Mouse (Mus musculus): ENCODE measurements around the gene B4galt3. TPM values are rescaled to one million over a fixed set of nuclear protein-coding genes. Genes with fewer than 3 reads are reported as not detected.

The B4galt3 gene
- polyA plus RNA-seq, 1 experiment from 2014 or later: 107 TPM

DNA sequence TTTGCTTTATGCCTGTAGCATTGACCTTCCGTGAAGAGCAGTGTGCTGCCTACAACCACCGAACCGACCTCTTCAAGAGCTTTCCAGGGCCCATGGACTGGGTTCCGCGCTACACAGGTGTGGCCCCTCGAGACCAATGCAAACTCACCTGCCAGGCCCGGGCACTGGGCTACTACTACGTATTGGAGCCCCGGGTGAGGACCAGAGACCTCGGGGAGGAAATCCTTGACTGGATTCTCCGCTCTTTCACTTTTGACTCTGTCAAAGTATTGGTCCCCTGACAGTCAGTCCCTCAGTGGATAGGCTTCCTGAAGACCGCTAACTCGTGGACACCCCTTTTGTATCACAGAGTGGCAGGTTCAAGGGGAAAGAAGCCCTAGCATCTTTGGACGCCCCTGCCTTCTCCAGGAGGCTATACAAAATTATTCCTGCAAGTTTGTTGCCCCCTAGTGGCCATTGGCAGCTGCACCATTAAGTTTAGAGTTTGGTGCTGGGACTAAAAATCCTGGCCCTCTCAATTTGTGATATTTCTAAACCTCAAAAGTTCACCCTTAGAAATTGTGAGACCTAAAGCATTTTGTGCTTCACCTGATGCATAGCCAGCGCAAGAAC, 13.1 kb upstream of the B4galt3 start:
- H3K9me3 ChIP-seq: no peaks in the 10 kb centered on the region
- H3K4me3 ChIP-seq: no peak overlapping the region
- H3K27ac ChIP-seq (replicated peaks): no peak overlapping the region
- H3K36me3 ChIP-seq: no peaks in the 10 kb centered on the region
- ATAC-seq (replicated peaks): peak; percentile 4; the same call in 1 of the 2 replicates
- no peak overlapping the region for H3K9ac ChIP-seq (replicated peaks)
- peaks cover 11% of the 10 kb centered on the region for H3K4me1 ChIP-seq
- 65% methylated on average over 15 of the region's 15 CpGs for WGBS
- H3K4me2 ChIP-seq (replicated peaks): no peak overlapping the region
- no peaks in the 10 kb centered on the region for H3K27me3 ChIP-seq

GRCm38 (mm10) chr1:171257781-171258180, 12.3 kb upstream of the B4galt3 start:
- Histone ChIP-seq H3K27me3 (no peaks in the 10 kb centered on the region), H3K4me2 (replicated peaks) (no peak overlapping the region), H3K27ac (replicated peaks) (no peak overlapping the region), H3K9ac (replicated peaks) (no peak overlapping the region), H3K36me3 (no peaks in the 10 kb centered on the region), H3K9me3 (no peaks in the 10 kb centered on the region), H3K4me1 (peaks cover 11% of the 10 kb centered on the region), H3K4me3 (no peak overlapping the region)
- WGBS: 83% methylated on average over 9 of the region's 9 CpGs
- no peak for ATAC-seq (replicated peaks)

DNA sequence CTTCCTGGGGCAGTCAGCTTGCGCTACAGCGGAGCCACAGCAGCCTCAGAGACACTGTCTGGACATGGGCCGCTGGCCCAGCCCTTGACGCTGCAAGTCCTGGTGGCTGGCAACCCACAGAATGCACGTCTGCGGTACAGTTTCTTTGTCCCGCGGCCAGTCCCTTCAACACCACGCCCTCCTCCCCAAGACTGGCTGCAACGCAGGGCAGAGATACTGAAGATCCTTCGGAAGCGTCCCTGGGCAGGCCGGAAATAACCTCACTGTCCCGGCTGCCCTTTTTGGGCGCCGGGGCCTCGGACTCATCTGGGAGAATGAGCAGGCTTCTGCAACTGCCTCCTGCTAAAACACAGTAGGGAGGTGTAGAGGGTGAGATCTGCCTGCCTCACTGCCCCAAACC, 11.2 kb upstream of the B4galt3 start:
- no peak for ATAC-seq (replicated peaks)
- Histone ChIP-seq H3K9ac (replicated peaks) (no peak overlapping the region), H3K4me3 (no peak overlapping the region), H3K9me3 (no peaks in the 10 kb centered on the region), H3K4me1 (peaks cover 17% of the 10 kb centered on the region), H3K27ac (replicated peaks) (no peak overlapping the region), H3K27me3 (no peaks in the 10 kb centered on the region), H3K4me2 (replicated peaks) (no peak overlapping the region), H3K36me3 (no peaks in the 10 kb centered on the region)
- 84% methylated on average over 17 of the region's 17 CpGs for WGBS

DNA sequence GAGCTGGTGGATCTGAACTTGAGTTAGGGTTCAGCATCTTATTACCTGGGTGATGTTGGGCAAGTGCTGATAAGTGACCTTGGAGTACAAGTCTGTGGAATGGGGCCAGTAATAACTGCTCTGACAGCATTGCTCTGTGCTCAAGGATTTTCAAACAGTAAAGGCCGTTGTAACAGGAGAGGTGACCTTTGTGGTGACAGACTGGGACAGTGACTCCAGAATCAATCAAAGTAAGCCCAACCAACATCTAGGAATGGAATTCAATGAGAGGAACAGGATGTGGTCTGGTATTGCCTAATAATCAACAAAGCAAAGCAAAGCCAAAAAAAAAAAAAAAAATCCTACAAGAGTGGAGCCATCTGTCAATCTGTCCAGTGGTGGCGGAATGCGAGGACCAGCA, 9.8 kb upstream of the B4galt3 start:
- H3K4me3 ChIP-seq: no peak overlapping the region
- WGBS: 79% methylated on average over 3 of the region's 3 CpGs
- ATAC-seq (replicated peaks): no peak
- H3K4me2 ChIP-seq (replicated peaks): no peak overlapping the region
- H3K9me3 ChIP-seq: no peaks in the 10 kb centered on the region
- peaks cover 18% of the 10 kb centered on the region for H3K4me1 ChIP-seq
- H3K27me3 ChIP-seq: no peaks in the 10 kb centered on the region
- no peak overlapping the region for H3K27ac ChIP-seq (replicated peaks)
- H3K36me3 ChIP-seq: no peaks in the 10 kb centered on the region
- H3K9ac ChIP-seq (replicated peaks): no peak overlapping the region

- H3K4me2 ChIP-seq (replicated peaks): peak overlapping the region; percentile 50
- H3K27me3 ChIP-seq: no peaks in the 10 kb centered on the region
- peak overlapping the region; percentile 29; the same call in 1 of the 2 replicates for H3K9ac ChIP-seq (replicated peaks)
- no peaks in the 10 kb centered on the region for H3K36me3 ChIP-seq
- ATAC-seq (replicated peaks): peak; percentile 86
- H3K27ac ChIP-seq (replicated peaks): peak overlapping the region; percentile 94
- peaks cover 18% of the 10 kb centered on the region for H3K4me1 ChIP-seq
- whole genome bisulfite sequencing: under 1% methylated on average over 8 of the region's 8 CpGs
- peak overlapping the region; percentile 29 for H3K4me3 ChIP-seq
- H3K9me3 ChIP-seq: no peaks in the 10 kb centered on the region
Measured at GRCm38 (mm10) chr1:171262594-171263130, 7.5 kb upstream of the B4galt3 start.

DNA sequence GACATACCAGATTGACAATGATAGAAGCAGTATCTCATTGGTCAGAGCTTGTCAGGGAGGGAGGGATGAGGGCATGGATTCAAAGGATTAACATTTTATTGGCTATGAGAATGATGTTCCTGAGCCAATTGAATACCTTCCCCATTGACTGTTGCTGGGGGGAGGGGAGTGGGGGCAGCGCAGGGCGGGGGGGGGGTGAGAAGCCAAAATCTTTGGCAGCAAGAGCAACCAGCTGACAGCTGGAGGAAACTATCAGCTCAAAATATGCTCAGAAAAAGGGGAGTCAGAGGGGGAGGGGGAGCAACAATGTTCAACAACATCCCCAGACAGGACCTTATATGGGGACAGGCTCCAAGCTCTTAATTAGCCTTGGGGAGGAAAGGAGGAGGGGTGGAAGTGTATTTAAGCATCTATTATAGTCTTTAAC, 6.9 kb upstream of the B4galt3 start:
- Histone ChIP-seq H3K27ac (replicated peaks) (peak overlapping the region; percentile 94), H3K4me3 (peak overlapping the region; percentile 29; the same call in 1 of the 2 replicates), H3K36me3 (no peaks in the 10 kb centered on the region), H3K9ac (replicated peaks) (0 out of 2 replicates have a peak overlapping the region, but pooled peaks have one; percentile 10), H3K4me2 (replicated peaks) (peak overlapping the region; percentile 50), H3K4me1 (peaks cover 18% of the 10 kb centered on the region), H3K27me3 (no peaks in the 10 kb centered on the region), H3K9me3 (no peaks in the 10 kb centered on the region)
- WGBS: 0% methylated on average over 2 of the region's 2 CpGs
- peak; percentile 94 for ATAC-seq (replicated peaks)

DNA sequence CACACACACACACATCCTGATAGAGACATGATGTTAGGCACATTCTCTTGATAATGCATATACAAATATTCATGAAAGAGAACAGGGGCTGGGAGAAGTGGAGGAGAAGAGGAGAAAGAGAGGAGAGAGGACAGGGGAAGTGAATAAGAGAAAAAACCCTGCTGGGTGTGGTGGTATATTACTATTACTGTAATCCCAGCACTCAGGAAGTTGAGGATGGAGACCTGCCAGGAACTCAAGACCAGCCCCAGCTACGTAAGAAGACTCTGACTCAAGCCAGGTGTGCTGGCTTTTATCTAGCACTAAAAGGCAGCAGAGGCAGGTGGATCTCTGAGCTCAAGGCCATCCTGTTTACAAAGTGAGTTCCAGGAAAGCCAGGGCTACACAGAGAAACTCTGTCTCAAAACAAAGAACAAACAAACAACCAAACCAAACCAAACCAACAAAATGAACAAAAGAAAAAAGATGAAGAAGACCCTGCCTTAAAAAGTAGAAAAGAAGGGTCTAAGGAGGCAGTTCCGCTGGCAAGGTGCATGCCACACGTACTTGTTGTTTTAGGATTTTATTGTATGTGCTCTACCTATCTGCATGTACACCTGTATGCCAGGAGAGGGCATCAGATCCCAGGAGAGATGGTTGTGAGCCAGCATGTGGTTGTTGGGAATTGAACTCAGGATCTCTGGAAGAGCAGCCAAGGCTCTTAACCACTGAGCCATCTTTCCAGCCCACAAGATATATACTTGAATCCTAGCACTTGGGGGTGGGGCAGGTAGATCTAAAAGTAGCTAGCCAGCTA, 6.3 kb upstream of the B4galt3 start:
- Histone ChIP-seq H3K4me2 (replicated peaks) (peak overlapping the region; percentile 50), H3K4me3 (no peak overlapping the region), H3K4me1 (peaks cover 18% of the 10 kb centered on the region), H3K27me3 (no peaks in the 10 kb centered on the region), H3K36me3 (no peaks in the 10 kb centered on the region), H3K9ac (replicated peaks) (0 out of 2 replicates have a peak overlapping the region, but pooled peaks have one; percentile 10), H3K9me3 (no peaks in the 10 kb centered on the region), H3K27ac (replicated peaks) (peak overlapping the region; percentile 94)
- no peak for ATAC-seq (replicated peaks)
- 65% methylated on average over 3 of the region's 3 CpGs for whole genome bisulfite sequencing

DNA sequence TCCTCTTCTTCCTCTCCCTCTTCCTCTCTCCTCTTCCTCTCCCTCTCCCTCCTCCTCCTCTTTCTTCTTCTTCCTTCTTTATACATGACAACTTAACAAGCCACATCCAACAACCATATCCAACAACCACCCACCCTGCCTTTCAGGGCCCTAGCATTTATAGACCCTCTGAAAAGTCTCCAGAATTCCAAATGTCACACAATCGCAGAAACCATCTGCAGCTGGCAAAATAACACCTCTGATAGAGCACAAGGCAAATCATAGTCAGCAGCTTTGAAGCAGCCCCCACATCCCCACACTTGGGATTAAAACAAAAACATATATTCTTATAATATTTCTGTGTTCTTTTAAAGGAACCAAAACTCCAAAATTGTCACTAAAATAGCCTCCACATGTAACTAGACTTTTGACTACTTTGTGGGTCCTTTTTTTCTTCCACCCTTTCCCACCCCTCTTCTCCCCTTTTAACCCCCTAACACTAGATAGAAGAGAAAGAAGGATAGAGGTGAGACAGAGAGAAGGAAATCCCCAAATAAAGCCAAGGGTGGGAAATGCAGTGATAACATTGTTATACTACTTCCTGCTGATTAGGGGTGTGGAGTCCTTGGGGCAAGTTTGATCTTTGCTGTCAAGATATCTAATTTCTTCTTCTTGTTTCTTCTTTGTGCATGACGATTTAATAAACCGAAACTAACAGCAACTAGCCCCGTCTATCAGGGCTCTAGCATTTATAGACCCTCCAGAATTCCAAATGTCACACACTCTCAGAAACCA, 4.0 kb upstream of the B4galt3 start:
- WGBS: 83% methylated on average over 4 of the region's 4 CpGs
- Histone ChIP-seq H3K4me3 (no peak overlapping the region), H3K9ac (replicated peaks) (no peak overlapping the region), H3K4me2 (replicated peaks) (no peak overlapping the region), H3K36me3 (no peaks in the 10 kb centered on the region), H3K4me1 (peaks cover 31% of the 10 kb centered on the region), H3K27me3 (no peaks in the 10 kb centered on the region), H3K27ac (replicated peaks) (no peak overlapping the region), H3K9me3 (no peaks in the 10 kb centered on the region)
- no peak for ATAC-seq (replicated peaks)

- Histone ChIP-seq H3K27ac (replicated peaks) (no peak overlapping the region), H3K9me3 (no peaks in the 10 kb centered on the region), H3K27me3 (no peaks in the 10 kb centered on the region), H3K4me1 (peaks cover 34% of the 10 kb centered on the region), H3K36me3 (peaks cover 10% of the 10 kb centered on the region), H3K4me2 (replicated peaks) (no peak overlapping the region), H3K9ac (replicated peaks) (no peak overlapping the region), H3K4me3 (no peak overlapping the region)
- no peak for ATAC-seq (replicated peaks)
- 51% methylated on average over 1 of the region's 1 CpGs for whole genome bisulfite sequencing
Measured at GRCm38 (mm10) chr1:171268341-171268740, 1.8 kb upstream of the B4galt3 start.

- Histone ChIP-seq H3K36me3 (peaks cover 32% of the 10 kb centered on the region), H3K9me3 (no peaks in the 10 kb centered on the region), H3K4me2 (replicated peaks) (peak overlapping the region; percentile 89), H3K4me1 (peaks cover 28% of the 10 kb centered on the region), H3K27ac (replicated peaks) (peak overlapping the region; percentile 59; the same call in 1 of the 2 replicates), H3K9ac (replicated peaks) (peak overlapping the region; percentile 76), H3K27me3 (no peaks in the 10 kb centered on the region), H3K4me3 (peak overlapping the region; percentile 87)
- peak; percentile 69 for ATAC-seq (replicated peaks)
- 1% methylated on average over 19 of the region's 19 CpGs for WGBS
Measured at GRCm38 (mm10) chr1:171270573-171270900, 409 bp downstream of the B4galt3 start.

- Histone ChIP-seq H3K36me3 (peaks cover 38% of the 10 kb centered on the region), H3K9ac (replicated peaks) (peak overlapping the region; percentile 76), H3K4me3 (peak overlapping the region; percentile 87), H3K4me1 (peaks cover 28% of the 10 kb centered on the region), H3K4me2 (replicated peaks) (peak overlapping the region; percentile 89), H3K27ac (replicated peaks) (no peak overlapping the region), H3K9me3 (no peaks in the 10 kb centered on the region), H3K27me3 (no peaks in the 10 kb centered on the region)
- no peak for ATAC-seq (replicated peaks)
- WGBS: 56% methylated on average over 9 of the region's 9 CpGs
Measured at GRCm38 (mm10) chr1:171271196-171271595, 1.1 kb downstream of the B4galt3 start.

DNA sequence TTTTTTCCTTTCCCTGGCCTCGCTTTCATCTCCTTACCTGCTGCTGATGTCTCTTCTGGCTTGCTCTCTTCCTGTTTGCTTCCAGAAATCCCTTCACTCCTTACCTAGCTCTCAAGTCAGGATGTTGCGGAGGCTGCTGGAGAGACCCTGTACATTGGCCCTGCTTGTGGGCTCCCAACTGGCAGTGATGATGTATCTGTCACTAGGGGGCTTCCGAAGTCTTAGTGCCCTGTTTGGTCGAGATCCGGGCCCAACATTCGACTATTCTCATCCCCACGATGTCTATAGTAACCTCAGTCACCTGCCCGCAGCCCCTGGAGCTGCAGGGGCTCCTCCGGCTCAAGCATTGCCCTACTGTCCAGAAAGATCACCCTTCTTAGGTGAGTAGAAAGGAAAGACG, 1.5 kb downstream of the B4galt3 start:
- Histone ChIP-seq H3K9me3 (no peaks in the 10 kb centered on the region), H3K27me3 (no peaks in the 10 kb centered on the region), H3K9ac (replicated peaks) (no peak overlapping the region), H3K4me1 (peaks cover 28% of the 10 kb centered on the region), H3K4me2 (replicated peaks) (no peak overlapping the region), H3K4me3 (no peak overlapping the region), H3K27ac (replicated peaks) (no peak overlapping the region), H3K36me3 (peaks cover 43% of the 10 kb centered on the region)
- WGBS: 69% methylated on average over 10 of the region's 10 CpGs
- no peak for ATAC-seq (replicated peaks)
